9 mouse cellular contexts compared by ENCODE assay signal in genomic region chr7:70330761-70331242, GRCm38 (mm10). TPM values are rescaled to one million over a fixed set of nuclear protein-coding genes. Genes with fewer than 3 reads are reported as not detected.
DNase-seq lines count a peak whose midpoint lies in the region; ATAC-seq lines count a peak whose summit lies in the region.
"Had no signal": no experiment of that assay in that cellular context is flagged by ENCODE, and none has a peak within 500 bp of the region (broad histone marks: within the 10 kb centered on the region; RNA-seq: fewer than 3 reads in every experiment).

No protein-coding gene starts in this region.

- peak overlapping the region; percentile 48 for H3K4me2 ChIP-seq in liver, embryonic 12.5 days

- H3K27me3 ChIP-seq in liver, embryonic 12.5 days (replicated peaks): peaks cover 99% of the 10 kb centered on the region

- no peaks in the 10 kb centered on the region; the same call in 1 of the 2 replicates for H3K4me1 ChIP-seq in liver, embryonic 12.5 days

- no peaks in the 10 kb centered on the region for H3K9me3 ChIP-seq in liver, embryonic 12.5 days (replicated peaks)

- 2% methylated on average over 19 of the region's 19 CpGs for WGBS in liver, embryonic 12.5 days (ENCODE audit: insufficient replicate concordance)

- H3K36me3 ChIP-seq in liver, embryonic 12.5 days: no peaks in the 10 kb centered on the region

- DNase-seq in adrenal gland, adult 2 months: peak; percentile 33
- no peak for DNase-seq in adrenal gland, postnatal 36 days
- DNase-seq in urinary bladder, postnatal 25 days (ENCODE audit: low spot score): peak; percentile 26
- no peak for DNase-seq in urinary bladder, postnatal 4 days (ENCODE audit: low spot score in 2 of 2)
- DNase-seq in yolk sac, embryonic 10.5 days (ENCODE audit: low spot score): peak; percentile 24
- no peak for DNase-seq in layer of hippocampus, adult 11-12 months (ENCODE audit: low spot score)
- DNase-seq in left cerebral cortex, adult 11 months (ENCODE audit: low spot score): no peak
- DNase-seq: lung, postnatal 36 days had no signal

- no peak overlapping the region for H3K9ac ChIP-seq in liver, embryonic 12.5 days

- H3K27ac ChIP-seq in liver, embryonic 12.5 days: no peak overlapping the region

- ATAC-seq in liver, embryonic 12.5 days: no peak

- H3K4me3 ChIP-seq in liver, embryonic 12.5 days: 0 out of 2 replicates have a peak overlapping the region, but pooled peaks have one; percentile 3

RNA-seq across cellular contexts. Expression of gene Nr2f2, which starts 35.7 kb away (rescaled TPM):
- total RNA-seq in adrenal gland, adult 2 months (2021): 100 to 1,000 TPM; 109 to 132 TPM
- polyA plus RNA-seq in adrenal gland, adult 2 months (2012; rRNA removed): 401 and 472 TPM in 2 replicates
- total RNA-seq in adrenal gland, postnatal 36 days (2021): 100 to 1,000 TPM in 1 of 2 experiments, 10 to 100 TPM in 1; 99.5 to 128 TPM
- 23.3 and 26.8 TPM in 2 replicates for polyA plus RNA-seq in liver, embryonic 12.5 days (2016; fragmentation: Nextera tagmentation; extraction: Ambion mirVana)

Comparison
In these comparisons a context has a peak if more than half of its experiments do, and no peak if none do; other contexts are left out.
1. DNase-seq: peak in adrenal gland, adult 2 months (single experiment), urinary bladder, postnatal 25 days (single experiment) and yolk sac, embryonic 10.5 days (single experiment); none in adrenal gland, postnatal 36 days (0 of 2), urinary bladder, postnatal 4 days (0 of 2), layer of hippocampus, adult 11-12 months (single experiment) and left cerebral cortex, adult 11 months (single experiment).